Mouse (Mus musculus) myocyte (in vitro differentiated cells): ENCODE results near the gene 1700018F24Rik. TPM values are rescaled to one million over a fixed set of nuclear protein-coding genes. Genes with fewer than 3 reads are reported as not detected.

Experiments
- H3K27me3 ChIP-seq: one replicate; pipeline ENCODE4 v1.6.1; 2011; ENCODE audit not compliant: control insufficient read depth, insufficient read depth, insufficient read length
- H3K36me3 ChIP-seq: one replicate; pipeline ENCODE4 v1.6.1; 2011; ENCODE audit not compliant: control insufficient read depth, insufficient read depth
- H3K4me2 ChIP-seq: one replicate; pipeline ENCODE4 v1.6.1; 2011; ENCODE audit warnings: low read depth, control low read depth
- H3K4me3 ChIP-seq: one replicate; pipeline ENCODE4 v1.5.1; 2011; ENCODE audit warnings: mild to moderate bottlenecking, control low read depth, moderate library complexity
- H3K79me2 ChIP-seq: one replicate; pipeline ENCODE4 v1.6.1; 2011; ENCODE audit not compliant: control insufficient read depth, insufficient read depth
- H3ac ChIP-seq: one replicate; pipeline ENCODE4 v1.6.1; 2011; ENCODE audit not compliant: control insufficient read depth, insufficient read length
- CEBPB ChIP-seq: IDR thresholded peaks from 2 replicates; pipeline ENCODE4 v1.6.1; 2011; ENCODE audit warnings: mild to moderate bottlenecking, moderate library complexity; ENCODE audit not compliant: poor library complexity, insufficient read depth, severe bottlenecking
- E2F4 ChIP-seq: IDR thresholded peaks from one replicate; pipeline ENCODE4 v1.6.1; 2011; ENCODE audit warnings: mild to moderate bottlenecking, control low read depth, moderate library complexity; ENCODE audit not compliant: insufficient read depth
- MAX ChIP-seq: IDR thresholded peaks from one replicate; pipeline ENCODE4 v1.6.1; 2011; ENCODE audit warnings: low read depth, mild to moderate bottlenecking, control low read depth
- MYOD1 ChIP-seq, 3 experiments: IDR thresholded peaks; one replicate each; pipeline ENCODE4 v1.6.1; 2011; ENCODE audit warnings: control low read depth in 2 of 3, low read depth in 2 of 3, mild to moderate bottlenecking in 2 of 3, moderate library complexity in 1 of 3; ENCODE audit not compliant: insufficient read length in 2 of 3, control insufficient read depth in 1 of 3
- MYOG ChIP-seq, 3 experiments: IDR thresholded peaks; one replicate each; pipeline ENCODE4 v1.6.1; 2011; ENCODE audit warnings: control low read depth in 2 of 3, low read depth in 2 of 3, mild to moderate bottlenecking in 2 of 3; ENCODE audit not compliant: insufficient read length in 2 of 3, control insufficient read depth in 1 of 3, insufficient read depth in 1 of 3
- POLR2A ChIP-seq: IDR thresholded peaks from one replicate; pipeline ENCODE4 v1.6.1; 2011; ENCODE audit warnings: low read depth, mild to moderate bottlenecking, control low read depth, moderate library complexity; ENCODE audit not compliant: insufficient read length
- POLR2AphosphoS2 ChIP-seq: IDR thresholded peaks from one replicate; pipeline ENCODE4 v1.6.1; 2011; ENCODE audit warnings: low read depth, control low read depth; ENCODE audit not compliant: insufficient read length
- REST ChIP-seq: IDR thresholded peaks from one replicate; pipeline ENCODE4 v1.6.1; 2011; ENCODE audit warnings: mild to moderate bottlenecking, control low read depth, moderate library complexity; ENCODE audit not compliant: insufficient read depth, insufficient read length
- SRF ChIP-seq: IDR thresholded peaks from one replicate; pipeline ENCODE4 v1.6.1; 2011; ENCODE audit warnings: low read depth; ENCODE audit not compliant: control insufficient read depth, insufficient read length
- TCF12 ChIP-seq: IDR thresholded peaks from one replicate; pipeline ENCODE4 v1.6.1; 2011; ENCODE audit warnings: mild to moderate bottlenecking, control low read depth; ENCODE audit not compliant: poor library complexity, insufficient read depth, severe bottlenecking
- TCF3 ChIP-seq: IDR thresholded peaks from one replicate; pipeline ENCODE4 v1.6.1; 2011; ENCODE audit warnings: low read depth, control low read depth; ENCODE audit not compliant: insufficient read length
- USF1 ChIP-seq: IDR thresholded peaks from one replicate; pipeline ENCODE4 v1.6.1; 2011; ENCODE audit warnings: low read depth, mild to moderate bottlenecking, control low read depth, moderate library complexity
- polyA plus RNA-seq: library from polyadenylated mRNA; unstranded; fragments of >200 nt; fragmentation: generic; extraction: Trizol; gene quantifications from one replicate; pipeline ENCODE4 v1.2.1, GENCODE M21; 2012; ENCODE audit warnings: missing spikeins

Gene 1700018F24Rik
- polyA plus RNA-seq, 1 experiment: not detected

GRCm38 (mm10) chr5:145064765-145065340, 22.1 kb downstream of the 1700018F24Rik start:
- H3K4me3 ChIP-seq: no peak overlapping the region
- no peaks in the 10 kb centered on the region for H3K36me3 ChIP-seq
- no peak overlapping the region for H3ac ChIP-seq
- H3K27me3 ChIP-seq: peaks cover 9% of the 10 kb centered on the region
- TF ChIP-seq POLR2A: no peak
- TF ChIP-seq MYOD1 (IDR thresholded peaks at IDR 0.05; ENCODE audit: control insufficient read depth in 1 of 3, insufficient read length in 2 of 3, low read depth in 2 of 3): no peak
- TF ChIP-seq MAX: no peak
- TF ChIP-seq CEBPB: no peak
- no peak for TF ChIP-seq TCF3
- TF ChIP-seq MYOG (IDR thresholded peaks at IDR 0.05; ENCODE audit: control insufficient read depth in 1 of 3, insufficient read depth in 1 of 3, insufficient read length in 2 of 3, low read depth in 2 of 3): no peak
- no peaks in the 10 kb centered on the region for H3K79me2 ChIP-seq
- H3K4me2 ChIP-seq: no peak overlapping the region

GRCm38 (mm10) chr5:145068863-145069262, 26.1 kb downstream of the 1700018F24Rik start:
- Histone ChIP-seq H3K4me2 (no peak overlapping the region), H3K36me3 (no peaks in the 10 kb centered on the region), H3K79me2 (no peaks in the 10 kb centered on the region), H3K27me3 (peaks cover 5% of the 10 kb centered on the region), H3ac (no peak overlapping the region), H3K4me3 (no peak overlapping the region)
- TF ChIP-seq SRF: no peak
- TF ChIP-seq MAX: no peak
- peak; percentile 41; the same call in 1 of the 2 replicates for TF ChIP-seq CEBPB
- TF ChIP-seq POLR2AphosphoS2: no peak

GRCm38 (mm10) chr5:145069707-145070106, 26.9 kb downstream of the 1700018F24Rik start:
- Histone ChIP-seq H3K27me3 (peaks cover 5% of the 10 kb centered on the region), H3K79me2 (no peaks in the 10 kb centered on the region), H3K4me3 (no peak overlapping the region), H3K4me2 (no peak overlapping the region), H3ac (no peak overlapping the region), H3K36me3 (no peaks in the 10 kb centered on the region)
- no peak for TF ChIP-seq MYOD1 (IDR thresholded peaks at IDR 0.05; ENCODE audit: control insufficient read depth in 1 of 3, insufficient read length in 2 of 3, low read depth in 2 of 3)
- TF ChIP-seq MAX: no peak
- TF ChIP-seq POLR2A: no peak
- TF ChIP-seq SRF: no peak
- TF ChIP-seq E2F4: no peak
- no peak for TF ChIP-seq REST
- no peak for TF ChIP-seq TCF3
- no peak for TF ChIP-seq MYOG (IDR thresholded peaks at IDR 0.05; ENCODE audit: control insufficient read depth in 1 of 3, insufficient read depth in 1 of 3, insufficient read length in 2 of 3, low read depth in 2 of 3)

GRCm38 (mm10) chr5:145071342-145071741, 28.6 kb downstream of the 1700018F24Rik start:
- H3ac ChIP-seq: no peak overlapping the region
- H3K27me3 ChIP-seq: peaks cover 5% of the 10 kb centered on the region
- no peaks in the 10 kb centered on the region for H3K79me2 ChIP-seq
- no peak overlapping the region for H3K4me3 ChIP-seq
- no peak overlapping the region for H3K4me2 ChIP-seq
- H3K36me3 ChIP-seq: no peaks in the 10 kb centered on the region
- TF ChIP-seq REST: no peak
- TF ChIP-seq MYOD1 (IDR thresholded peaks at IDR 0.05; ENCODE audit: control insufficient read depth in 1 of 3, insufficient read length in 2 of 3, low read depth in 2 of 3): no peak
- no peak for TF ChIP-seq MYOG (IDR thresholded peaks at IDR 0.05; ENCODE audit: control insufficient read depth in 1 of 3, insufficient read depth in 1 of 3, insufficient read length in 2 of 3, low read depth in 2 of 3)
- no peak for TF ChIP-seq CEBPB
- no peak for TF ChIP-seq TCF12
- TF ChIP-seq SRF: no peak
- TF ChIP-seq USF1: no peak
- no peak for TF ChIP-seq TCF3
- no peak for TF ChIP-seq MAX
- TF ChIP-seq POLR2A: no peak
- no peak for TF ChIP-seq POLR2AphosphoS2
- TF ChIP-seq E2F4: no peak

- Histone ChIP-seq H3K36me3 (no peaks in the 10 kb centered on the region), H3K79me2 (no peaks in the 10 kb centered on the region), H3K4me2 (no peak overlapping the region), H3K4me3 (no peak overlapping the region), H3ac (no peak overlapping the region), H3K27me3 (peaks cover 12% of the 10 kb centered on the region)
- TF ChIP-seq E2F4: no peak
- TF ChIP-seq POLR2AphosphoS2: no peak
- no peak for TF ChIP-seq TCF12
- no peak for TF ChIP-seq CEBPB
- no peak for TF ChIP-seq MYOG (IDR thresholded peaks at IDR 0.05; ENCODE audit: control insufficient read depth in 1 of 3, insufficient read depth in 1 of 3, insufficient read length in 2 of 3, low read depth in 2 of 3)
- TF ChIP-seq MYOD1 (IDR thresholded peaks at IDR 0.05; ENCODE audit: control insufficient read depth in 1 of 3, insufficient read length in 2 of 3, low read depth in 2 of 3): no peak
- no peak for TF ChIP-seq MAX
- no peak for TF ChIP-seq USF1
- TF ChIP-seq TCF3: no peak
- TF ChIP-seq SRF: no peak
- TF ChIP-seq REST: no peak
- TF ChIP-seq POLR2A: no peak
These were observed 32.3 kb downstream of the 1700018F24Rik start for GRCm38 (mm10) chr5:145075081-145075480.
